Mouse (Mus musculus) MN1 (cell line): ENCODE data around the gene Gpc6.

Experiments used
- DNase-seq: peaks from one replicate; pipeline ENCODE4 v3.0.0-alpha.2; 2016; ENCODE audit warnings: low spot score

Gene Gpc6

GRCm38 (mm10) chr14:117061527-117061926, 136.4 kb downstream of the Gpc6 start:
- DNase-seq = no peak

GRCm38 (mm10) chr14:117068179-117068578, 143.1 kb downstream of the Gpc6 start:
- no peak for DNase-seq

GRCm38 (mm10) chr14:117070470-117071085, 145.5 kb downstream of the Gpc6 start:
- no peak for DNase-seq

GRCm38 (mm10) chr14:117093586-117093985, 168.5 kb downstream of the Gpc6 start:
- DNase-seq = no peak

- DNase-seq = no peak
These were observed 181.8 kb downstream of the Gpc6 start for GRCm38 (mm10) chr14:117106900-117107299.

- DNase-seq = no peak
These were observed 188.0 kb downstream of the Gpc6 start for GRCm38 (mm10) chr14:117113153-117113552.

- DNase-seq = no peak
These were observed 196.9 kb downstream of the Gpc6 start for GRCm38 (mm10) chr14:117122036-117122435.

GRCm38 (mm10) chr14:117130334-117130733, 205.2 kb downstream of the Gpc6 start:
- DNase-seq = no peak

- DNase-seq = no peak
These were observed 206.2 kb downstream of the Gpc6 start for GRCm38 (mm10) chr14:117131324-117131723.

GRCm38 (mm10) chr14:117141077-117141848, 216.1 kb downstream of the Gpc6 start:
- DNase-seq = peak; percentile 33

GRCm38 (mm10) chr14:117146089-117146488, 221.0 kb downstream of the Gpc6 start:
- peak; percentile 80 for DNase-seq

- DNase-seq = peak; percentile 49
These were observed 221.6 kb downstream of the Gpc6 start for GRCm38 (mm10) chr14:117146665-117147064.

- DNase-seq = no peak
These were observed 226.5 kb downstream of the Gpc6 start for GRCm38 (mm10) chr14:117151621-117152020.

- no peak for DNase-seq
These were observed 230.9 kb downstream of the Gpc6 start for GRCm38 (mm10) chr14:117155884-117156465.

GRCm38 (mm10) chr14:117157426-117157825, 232.3 kb downstream of the Gpc6 start:
- no peak for DNase-seq

GRCm38 (mm10) chr14:117166350-117166749, 241.2 kb downstream of the Gpc6 start:
- DNase-seq = no peak

GRCm38 (mm10) chr14:117193364-117193763, 268.2 kb downstream of the Gpc6 start:
- DNase-seq = no peak

- peak; percentile 35 for DNase-seq
These were observed 276.9 kb downstream of the Gpc6 start for GRCm38 (mm10) chr14:117202012-117202411.

GRCm38 (mm10) chr14:117203960-117204359, 278.8 kb downstream of the Gpc6 start:
- no peak for DNase-seq

- no peak for DNase-seq
These were observed 289.3 kb downstream of the Gpc6 start for GRCm38 (mm10) chr14:117214373-117214772.

GRCm38 (mm10) chr14:117226920-117227319, 301.8 kb downstream of the Gpc6 start:
- DNase-seq = no peak

- DNase-seq = no peak
These were observed 305.4 kb downstream of the Gpc6 start for GRCm38 (mm10) chr14:117230476-117230875.

GRCm38 (mm10) chr14:117238226-117238625, 313.1 kb downstream of the Gpc6 start:
- no peak for DNase-seq
